Mouse (Mus musculus): ENCODE data around the gene Gnat1. TPM values are rescaled to one million over a fixed set of nuclear protein-coding genes. Genes with fewer than 3 reads are reported as not detected.
A peak's percentile ranks its signal among the peaks of the same experiment; 100 is the strongest.

The Gnat1 gene
- total RNA-seq, 2 experiments from 2014 or later: 0.17 TPM; not detected in 1

DNA sequence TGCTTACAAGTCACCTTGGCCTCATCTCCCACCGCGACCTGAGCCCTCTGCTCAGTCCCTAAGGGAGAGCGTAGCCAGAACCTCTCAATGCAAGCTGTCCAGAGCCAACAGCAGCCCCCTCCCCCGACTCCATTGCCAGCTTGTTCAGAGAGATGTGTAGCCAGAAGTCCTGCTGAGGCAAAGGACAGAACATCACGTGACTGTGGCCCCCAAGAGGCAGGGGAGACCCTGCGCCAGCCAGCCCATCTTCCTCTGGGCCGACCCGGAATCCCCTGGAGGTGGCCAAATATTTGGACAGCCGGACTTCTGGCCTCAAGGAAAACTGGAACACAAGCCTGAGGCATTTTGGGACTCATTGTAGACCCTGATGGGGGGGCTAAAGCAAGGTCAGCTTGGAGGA is 16.0 kb downstream of the Gnat1 start:
- H3K27ac ChIP-seq: peak overlapping the region; percentile 65; the same call in 1 of the 2 replicates
- DNase-seq (ENCODE audit: low spot score in 2 of 2): no peak
- H3K4me3 ChIP-seq: peak overlapping the region; percentile 37; the same call in 1 of the 2 replicates
- TF ChIP-seq CTCF (conservative IDR thresholded peaks at IDR 0.05): no peak

DNA sequence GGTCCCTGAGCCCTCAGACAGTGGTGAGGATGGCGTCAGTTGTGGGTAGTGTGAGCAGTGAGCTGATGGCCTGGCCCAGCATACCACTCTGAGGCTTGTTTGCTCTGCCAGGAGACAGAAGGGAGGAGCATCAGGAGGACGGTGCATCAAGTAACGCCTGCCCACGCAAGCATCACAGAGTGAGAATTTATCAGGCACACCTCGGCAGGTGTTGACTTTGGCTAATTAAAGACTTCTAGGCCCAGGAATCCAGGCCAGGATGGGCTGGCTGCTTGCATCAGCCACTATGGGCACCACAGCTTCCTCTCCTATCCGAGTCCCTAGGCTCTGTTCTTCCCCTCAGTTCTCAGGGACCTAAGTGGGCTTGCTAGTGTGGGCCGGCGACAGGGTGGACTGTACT is 17.2 kb downstream of the Gnat1 start:
- H3K27ac ChIP-seq: peak overlapping the region; percentile 18; the same call in 1 of the 2 replicates
- no peak overlapping the region for H3K4me3 ChIP-seq
- TF ChIP-seq CTCF (conservative IDR thresholded peaks at IDR 0.05): no peak
- no peak for DNase-seq (ENCODE audit: low spot score in 2 of 2)

DNA sequence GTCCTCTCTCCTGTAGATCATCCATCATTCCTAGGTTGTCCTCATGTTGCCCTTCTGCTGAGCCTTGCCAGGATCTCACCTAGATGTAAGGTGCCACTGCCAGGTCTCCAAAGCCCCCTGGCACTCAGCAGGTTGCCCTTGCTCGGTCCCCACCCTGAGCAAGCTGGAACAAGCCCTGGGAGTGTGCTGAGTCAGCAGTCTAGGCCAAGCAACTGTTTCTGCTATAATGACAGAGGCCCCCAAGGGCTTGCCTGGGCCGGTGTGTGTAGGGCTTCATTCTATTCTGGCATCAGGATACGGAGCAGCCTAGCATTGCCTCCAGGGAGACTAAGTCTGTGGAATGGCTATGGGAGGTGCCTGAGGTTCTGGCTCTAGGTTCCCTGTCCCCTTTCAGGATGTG is 18.7 kb downstream of the Gnat1 start:
- Histone ChIP-seq H3K27ac (peak overlapping the region; percentile 79; the same call in 1 of the 2 replicates), H3K4me3 (no peak overlapping the region)
- TF ChIP-seq CTCF (conservative IDR thresholded peaks at IDR 0.05): no peak
- no peak for DNase-seq (ENCODE audit: low spot score in 2 of 2)

DNA sequence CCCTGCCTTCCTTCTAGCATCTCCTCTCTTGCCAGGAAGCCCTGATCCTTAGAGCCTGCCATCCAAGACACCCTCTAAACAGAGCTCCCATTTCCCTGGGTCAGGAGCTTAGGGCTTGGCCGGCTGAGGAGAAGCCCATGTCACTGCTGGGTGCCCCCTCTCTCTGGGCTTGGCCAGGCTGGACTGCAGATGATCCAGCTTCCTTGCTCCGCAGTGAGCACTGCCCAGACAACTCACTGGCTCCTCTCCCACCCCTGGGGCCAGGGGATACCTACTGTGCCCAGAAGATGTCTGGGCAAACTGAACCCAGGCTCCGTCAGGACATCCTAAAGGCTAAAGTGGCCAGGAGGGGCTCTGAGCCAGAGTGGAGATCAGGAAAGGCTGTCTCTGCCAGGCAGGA is 19.6 kb downstream of the Gnat1 start:
- no peak for TF ChIP-seq CTCF (conservative IDR thresholded peaks at IDR 0.05)
- H3K27ac ChIP-seq: peak overlapping the region; percentile 79
- no peak overlapping the region for H3K4me3 ChIP-seq
- no peak for DNase-seq (ENCODE audit: low spot score in 2 of 2)

DNA sequence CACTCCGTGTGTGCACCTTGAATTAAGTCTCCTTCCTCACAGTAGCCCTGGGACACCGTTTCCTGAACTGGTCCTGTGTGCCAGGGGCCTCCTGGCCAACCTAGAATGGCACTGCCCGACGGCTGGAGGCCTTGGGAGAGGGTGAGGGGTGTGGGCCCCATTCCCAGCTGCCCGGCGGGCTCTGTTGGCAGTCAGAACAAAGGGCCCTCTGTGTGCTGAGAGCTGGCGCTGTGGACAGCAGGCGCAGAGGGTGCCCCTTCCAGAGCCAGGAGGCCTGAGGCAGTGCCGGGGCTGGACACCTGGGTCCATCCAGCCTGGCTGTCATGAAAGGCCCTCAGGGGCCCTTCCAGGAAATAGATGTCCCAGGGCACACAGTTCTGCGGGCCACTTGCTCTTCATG is 20.0 kb downstream of the Gnat1 start:
- H3K27ac ChIP-seq: peak overlapping the region; percentile 79
- peak; percentile 17; the same call in 1 of the 2 replicates for TF ChIP-seq CTCF (conservative IDR thresholded peaks at IDR 0.05)
- no peak overlapping the region for H3K4me3 ChIP-seq
- DNase-seq (ENCODE audit: low spot score in 2 of 2): peak; percentile 62 to 84

DNA sequence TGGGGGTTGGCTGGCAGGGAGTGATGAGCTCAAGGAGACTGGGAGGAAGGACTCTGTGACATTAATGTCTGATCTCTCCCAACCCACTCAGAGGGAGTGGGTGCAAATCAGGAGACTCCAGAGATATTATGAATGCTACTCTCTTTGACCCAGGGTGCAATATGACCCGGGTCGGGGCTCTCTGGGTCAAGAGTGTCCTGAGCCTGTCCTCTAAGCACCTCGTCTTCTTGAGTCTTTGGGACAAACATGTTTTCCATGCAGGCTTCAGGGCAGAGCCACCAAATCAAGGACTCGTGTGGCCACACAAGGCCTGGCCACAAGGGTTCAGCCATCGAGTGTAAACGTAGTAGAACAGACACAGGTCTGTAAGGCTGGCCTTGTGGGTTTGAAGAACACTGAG is 21.4 kb downstream of the Gnat1 start:
- no peak for TF ChIP-seq CTCF (conservative IDR thresholded peaks at IDR 0.05)
- DNase-seq (ENCODE audit: low spot score in 2 of 2): no peak
- H3K4me3 ChIP-seq: no peak overlapping the region
- H3K27ac ChIP-seq: no peak overlapping the region

DNA sequence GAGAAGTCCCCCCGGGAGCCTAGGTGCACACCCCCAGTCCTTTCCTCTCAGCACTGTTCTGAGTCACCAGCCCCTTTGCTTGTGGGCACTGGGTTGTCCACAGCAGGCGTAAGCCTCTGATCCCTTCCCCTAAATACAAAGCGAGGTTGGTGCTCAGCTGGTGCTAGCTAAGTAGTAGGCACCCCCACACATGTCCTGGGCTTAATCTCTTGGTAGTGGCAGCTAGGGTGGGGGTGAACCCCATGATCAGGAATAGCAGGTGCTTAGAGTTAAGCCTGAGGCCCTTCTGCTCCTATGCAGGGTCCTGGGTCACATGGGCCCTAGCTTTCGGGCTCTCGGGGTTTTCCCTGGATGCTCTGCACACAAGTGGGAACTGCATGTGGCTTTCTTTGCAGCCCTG is 22.4 kb downstream of the Gnat1 start:
- H3K27ac ChIP-seq: no peak overlapping the region
- H3K4me3 ChIP-seq: no peak overlapping the region
- DNase-seq (ENCODE audit: low spot score in 2 of 2): no peak
- no peak for TF ChIP-seq CTCF (conservative IDR thresholded peaks at IDR 0.05)

DNA sequence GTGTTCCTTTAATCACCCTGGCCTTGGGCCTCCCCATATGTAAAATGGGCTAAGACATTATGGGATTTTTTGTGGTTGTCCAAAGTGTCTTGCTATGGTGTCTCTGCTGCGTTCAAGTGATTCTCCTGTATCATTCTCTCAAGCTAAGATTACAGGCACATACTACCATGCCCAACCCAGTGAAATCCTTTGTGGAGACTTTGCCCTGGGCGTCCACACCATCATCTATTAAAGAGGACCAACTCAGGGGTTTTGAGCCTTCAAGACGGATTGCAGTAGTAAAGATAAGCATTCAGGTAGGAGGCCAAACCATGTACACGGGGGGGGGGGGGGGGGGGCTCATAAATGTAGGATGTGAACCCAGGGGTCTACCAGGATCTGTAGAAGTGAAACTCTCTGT is 24.9 kb downstream of the Gnat1 start:
- Histone ChIP-seq H3K27ac (no peak overlapping the region), H3K4me3 (no peak overlapping the region)
- DNase-seq (ENCODE audit: low spot score in 2 of 2): no peak
- no peak for TF ChIP-seq CTCF (conservative IDR thresholded peaks at IDR 0.05)

DNA sequence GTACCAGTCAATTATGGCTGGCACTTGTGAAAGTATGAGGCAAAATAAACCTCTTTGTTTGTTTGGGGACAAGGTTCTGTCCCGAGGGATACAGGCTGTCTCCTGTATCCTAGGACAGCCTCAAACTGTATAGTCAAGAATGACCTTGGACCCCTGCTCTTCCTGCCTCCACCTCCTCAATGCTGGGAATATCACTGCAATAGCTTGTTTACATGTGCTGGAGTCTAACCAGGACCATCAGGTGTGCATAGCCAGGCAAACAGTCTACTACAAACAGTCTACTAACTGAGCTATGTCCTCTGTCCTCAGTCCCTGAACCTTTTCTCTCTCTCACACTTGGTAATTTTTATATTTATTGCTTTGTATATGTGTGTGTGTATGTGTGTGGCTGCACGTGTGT is 26.0 kb downstream of the Gnat1 start:
- no peak for DNase-seq (ENCODE audit: low spot score in 2 of 2)
- no peak overlapping the region for H3K4me3 ChIP-seq
- H3K27ac ChIP-seq: no peak overlapping the region
- TF ChIP-seq CTCF (conservative IDR thresholded peaks at IDR 0.05): no peak

DNA sequence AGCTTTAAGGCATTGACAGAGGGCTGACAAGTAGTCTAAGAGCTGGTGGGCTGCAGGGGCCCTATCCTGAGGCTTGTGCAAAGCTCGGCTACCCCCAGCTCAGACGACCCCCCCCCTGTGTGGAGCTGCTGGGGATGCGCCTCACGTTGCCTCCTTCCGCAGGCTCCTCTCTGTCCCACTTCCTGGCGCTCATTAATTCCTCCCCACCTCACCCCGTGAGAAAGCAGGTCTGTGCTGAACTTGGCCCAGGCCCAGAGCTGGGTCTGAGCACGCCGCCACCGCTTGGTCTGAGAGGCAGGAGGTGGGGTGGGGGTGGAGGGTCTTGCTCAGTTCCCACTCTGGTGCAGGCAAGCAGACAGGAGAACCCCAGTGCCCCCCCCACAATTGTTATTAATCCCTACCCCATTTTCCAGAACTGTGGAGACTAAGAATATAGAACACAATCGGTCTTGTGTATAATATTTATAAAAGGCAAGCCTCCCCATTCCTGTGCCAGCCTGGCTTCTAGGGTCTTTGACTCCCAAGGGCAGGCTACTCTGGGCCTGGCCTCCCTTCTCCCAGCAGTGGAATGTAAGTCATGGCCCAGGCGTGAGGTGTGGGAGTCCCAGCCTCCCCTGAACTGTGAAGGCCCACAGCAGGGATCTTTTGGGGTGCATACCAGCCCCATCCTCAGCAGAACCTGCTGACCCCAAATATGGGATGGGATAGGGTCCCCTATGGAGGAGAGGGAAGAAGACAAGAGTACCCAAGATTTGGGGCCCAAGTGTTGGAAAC is 28.6 kb downstream of the Gnat1 start:
- TF ChIP-seq CTCF (conservative IDR thresholded peaks at IDR 0.05): no peak
- DNase-seq (ENCODE audit: low spot score in 2 of 2): no peak
- Histone ChIP-seq H3K27ac (peak overlapping the region; percentile 66), H3K4me3 (no peak overlapping the region)

DNA sequence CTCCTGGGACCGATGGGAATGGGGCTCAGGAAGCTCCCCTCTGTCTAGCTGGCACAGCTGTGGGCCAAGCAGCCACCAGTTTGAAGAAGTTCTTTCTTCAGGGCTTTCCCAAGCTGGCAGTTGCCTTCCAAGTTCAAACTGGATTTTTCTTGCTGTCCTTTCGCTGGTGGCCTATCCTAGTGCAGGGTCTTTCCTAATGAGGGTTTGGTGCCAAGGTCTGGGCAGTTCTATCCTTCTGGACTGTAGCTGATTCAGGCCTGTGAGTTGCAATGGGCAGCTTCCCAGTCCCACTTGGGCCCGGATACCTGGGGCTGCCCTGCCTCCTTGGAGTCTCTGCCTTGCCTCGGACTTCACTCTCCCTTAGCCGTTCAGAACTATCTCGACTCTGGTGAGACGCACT is 29.3 kb downstream of the Gnat1 start:
- Histone ChIP-seq H3K27ac (peak overlapping the region; percentile 66), H3K4me3 (no peak overlapping the region)
- no peak for TF ChIP-seq CTCF (conservative IDR thresholded peaks at IDR 0.05)
- peak; percentile 32 to 70 for DNase-seq (ENCODE audit: low spot score in 2 of 2)

DNA sequence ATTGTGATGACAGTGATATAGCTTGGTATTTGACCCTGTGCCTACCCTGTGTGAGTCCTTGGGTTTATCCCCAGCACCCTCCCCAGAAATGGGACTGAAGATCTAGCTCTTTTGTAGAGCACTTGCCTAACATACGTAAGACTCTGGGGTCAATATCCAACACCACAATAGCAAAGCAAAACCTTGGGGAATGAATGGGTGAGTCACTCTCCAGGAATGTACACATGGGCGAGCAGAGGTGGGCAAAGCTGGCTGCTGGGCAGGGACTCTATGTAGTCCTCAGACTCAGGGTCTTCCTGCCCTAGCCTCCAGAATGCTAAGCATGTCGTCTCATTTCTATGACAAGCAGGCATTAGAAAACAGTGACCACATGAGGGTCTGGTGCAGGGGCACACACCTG is 30.7 kb downstream of the Gnat1 start:
- H3K4me3 ChIP-seq: no peak overlapping the region

DNA sequence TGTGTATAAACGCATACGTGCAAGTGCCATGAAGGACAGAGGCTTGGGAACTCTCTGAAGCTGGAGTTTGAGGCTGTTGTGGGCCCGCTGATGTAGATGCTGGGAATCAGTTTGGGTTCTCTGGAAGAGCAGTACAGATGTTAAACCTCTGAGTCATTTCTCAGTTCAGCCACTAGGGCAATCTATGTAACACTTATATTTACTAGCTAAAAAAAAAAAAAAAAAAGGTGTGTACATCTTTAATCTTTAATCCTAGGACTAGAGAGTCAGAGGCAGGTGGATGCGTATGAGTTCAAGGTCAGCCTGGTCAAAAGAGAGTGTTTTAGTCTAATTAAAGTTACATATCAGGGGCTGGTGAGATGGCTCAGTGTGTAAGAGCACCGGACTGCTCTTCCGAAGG is 32.5 kb downstream of the Gnat1 start:
- DNase-seq (ENCODE audit: low spot score in 2 of 2): no peak
- Histone ChIP-seq H3K27ac (no peak overlapping the region), H3K4me3 (no peak overlapping the region)
- TF ChIP-seq CTCF (conservative IDR thresholded peaks at IDR 0.05): peak; percentile 60

More for the DNA sequence above, 30.7 kb downstream of the Gnat1 start:
- no peak for DNase-seq (ENCODE audit: low spot score in 2 of 2)
- no peak overlapping the region for H3K27ac ChIP-seq
- TF ChIP-seq CTCF (conservative IDR thresholded peaks at IDR 0.05): no peak

DNA sequence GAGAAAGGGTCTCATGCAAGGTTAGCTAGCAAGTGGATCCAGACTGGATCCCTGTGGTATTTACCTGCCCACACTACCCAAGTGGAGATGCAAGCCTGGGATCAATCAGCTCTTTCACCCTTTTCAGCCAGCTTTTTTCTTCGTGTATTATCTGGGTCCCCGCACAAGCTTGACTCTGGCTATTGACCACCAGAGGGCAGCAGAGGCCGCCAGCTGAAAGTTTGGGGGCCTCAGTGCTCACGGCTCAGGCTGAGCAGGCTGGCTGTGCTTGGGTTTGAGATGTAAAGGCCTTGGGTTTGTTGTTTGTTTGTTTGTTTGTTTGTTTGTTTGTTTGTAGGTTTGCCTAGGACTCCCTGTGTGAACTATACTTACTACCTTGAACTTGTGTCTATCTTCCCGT is 33.9 kb downstream of the Gnat1 start:
- peak; percentile 96 for TF ChIP-seq CTCF (conservative IDR thresholded peaks at IDR 0.05)
- Histone ChIP-seq H3K4me3 (no peak overlapping the region), H3K27ac (no peak overlapping the region)
- peak; percentile 64 to 89 for DNase-seq (ENCODE audit: low spot score in 2 of 2)
